ENCODE assay signal across 29 mouse cellular contexts in genomic region chr2:38003183-38003680, GRCm38 (mm10).
DNase-seq lines count a peak whose midpoint lies in the region; ATAC-seq lines count a peak whose summit lies in the region.
"Had no signal": no experiment of that assay in that cellular context is flagged by ENCODE, and none has a peak within 500 bp of the region (broad histone marks: within the 10 kb centered on the region; RNA-seq: fewer than 3 reads in every experiment).

No protein-coding gene starts in this region.

- H3K27ac ChIP-seq in midbrain, embryonic 10.5 days (replicated peaks), result 0 out of 2 replicates have a peak overlapping the region, but pooled peaks have one; percentile 33
- no peak overlapping the region for H3K27ac ChIP-seq in midbrain, embryonic 14.5 days (replicated peaks; ENCODE audit: low read depth, low read length)
- peak overlapping the region; percentile 57 for H3K27ac ChIP-seq in embryonic facial prominence, embryonic 10.5 days (replicated peaks)
- H3K27ac ChIP-seq in embryonic facial prominence, embryonic 15.5 days (replicated peaks), result 0 out of 2 replicates have a peak overlapping the region, but pooled peaks have one; percentile 11
- no peak overlapping the region; the same call in 1 of the 2 replicates for H3K27ac ChIP-seq in limb, embryonic 13.5 days
- H3K27ac ChIP-seq in liver, embryonic 11.5 days (ENCODE audit: low read depth, low read length), result no peak overlapping the region
- H3K27ac ChIP-seq: hindbrain, embryonic 12.5 days; hindbrain, postnatal 0 days; intestine, embryonic 15.5 days; kidney, postnatal 0 days; liver, embryonic 13.5 days; macrophage; midbrain, embryonic 15.5 days had no signal

- no peaks in the 10 kb centered on the region for H3K36me3 ChIP-seq in midbrain, embryonic 10.5 days
- no peaks in the 10 kb centered on the region for H3K36me3 ChIP-seq in midbrain, embryonic 14.5 days (ENCODE audit: control insufficient read depth, insufficient read depth, low read length)
- H3K36me3 ChIP-seq in embryonic facial prominence, embryonic 10.5 days (replicated peaks), result no peaks in the 10 kb centered on the region
- H3K36me3 ChIP-seq in embryonic facial prominence, embryonic 15.5 days, result no peaks in the 10 kb centered on the region
- no peaks in the 10 kb centered on the region for H3K36me3 ChIP-seq in limb, embryonic 13.5 days
- no peaks in the 10 kb centered on the region for H3K36me3 ChIP-seq in liver, embryonic 11.5 days (ENCODE audit: control insufficient read depth, insufficient read depth, low read length)
- H3K36me3 ChIP-seq: hindbrain, embryonic 12.5 days; intestine, embryonic 15.5 days; midbrain, embryonic 15.5 days had no signal

- DNase-seq in midbrain, embryonic 10.5 days (ENCODE audit: low spot score), result no peak
- no peak for DNase-seq in midbrain, embryonic 14.5 days
- DNase-seq in embryonic facial prominence, embryonic 10.5 days (ENCODE audit: low spot score), result peak; percentile 29
- DNase-seq in liver, embryonic 11.5 days (ENCODE audit: low spot score), result no peak
- DNase-seq in kidney, adult 9 months, result no peak
- DNase-seq: adrenal gland, adult 8-10 months; B cell, adult 2 months; cerebellum, adult 2 months; cerebellum, postnatal 36 days; gastrocnemius, postnatal 14 days; heart, postnatal 36 days; kidney, adult 2 months; layer of hippocampus, postnatal 36 days; liver, embryonic 13.5 days; lung, adult 2 months; lung, postnatal 10 days; right cerebral cortex, postnatal 25 days; spleen, adult 18-20 months; thymus, postnatal 25 days had no signal

- H3K9me3 ChIP-seq in midbrain, embryonic 10.5 days (replicated peaks), result no peaks in the 10 kb centered on the region
- no peaks in the 10 kb centered on the region for H3K9me3 ChIP-seq in midbrain, embryonic 14.5 days (ENCODE audit: control insufficient read depth, low read length)
- no peaks in the 10 kb centered on the region for H3K9me3 ChIP-seq in embryonic facial prominence, embryonic 10.5 days
- H3K9me3 ChIP-seq in embryonic facial prominence, embryonic 15.5 days (replicated peaks), result no peaks in the 10 kb centered on the region
- H3K9me3 ChIP-seq in limb, embryonic 13.5 days, result no peaks in the 10 kb centered on the region
- no peaks in the 10 kb centered on the region for H3K9me3 ChIP-seq in liver, embryonic 11.5 days (ENCODE audit: control insufficient read depth, low read length)
- H3K9me3 ChIP-seq: hindbrain, embryonic 12.5 days; intestine, embryonic 15.5 days; liver, embryonic 13.5 days; midbrain, embryonic 15.5 days had no signal

- no peaks in the 10 kb centered on the region for H3K27me3 ChIP-seq in midbrain, embryonic 10.5 days (ENCODE audit: low read depth, poor library complexity, severe bottlenecking)
- no peaks in the 10 kb centered on the region for H3K27me3 ChIP-seq in midbrain, embryonic 14.5 days (ENCODE audit: control insufficient read depth, insufficient read depth, low read length)
- H3K27me3 ChIP-seq in embryonic facial prominence, embryonic 10.5 days (replicated peaks; ENCODE audit: low read depth, poor library complexity, severe bottlenecking), result no peaks in the 10 kb centered on the region
- no peaks in the 10 kb centered on the region for H3K27me3 ChIP-seq in embryonic facial prominence, embryonic 15.5 days
- no peaks in the 10 kb centered on the region for H3K27me3 ChIP-seq in limb, embryonic 13.5 days
- H3K27me3 ChIP-seq in liver, embryonic 11.5 days (replicated peaks; ENCODE audit: control insufficient read depth, insufficient read depth, low read length), result no peaks in the 10 kb centered on the region
- H3K27me3 ChIP-seq: hindbrain, embryonic 12.5 days; intestine, embryonic 15.5 days; liver, embryonic 13.5 days; midbrain, embryonic 15.5 days had no signal

- no peak overlapping the region for H3K4me3 ChIP-seq in midbrain, embryonic 10.5 days
- H3K4me3 ChIP-seq in midbrain, embryonic 14.5 days (replicated peaks; ENCODE audit: low read depth, low read length), result no peak overlapping the region
- no peak overlapping the region for H3K4me3 ChIP-seq in embryonic facial prominence, embryonic 10.5 days
- H3K4me3 ChIP-seq in embryonic facial prominence, embryonic 15.5 days (replicated peaks), result no peak overlapping the region
- no peak overlapping the region for H3K4me3 ChIP-seq in limb, embryonic 13.5 days
- H3K4me3 ChIP-seq in liver, embryonic 11.5 days (ENCODE audit: low read depth, low read length), result no peak overlapping the region
- H3K4me3 ChIP-seq: hindbrain, embryonic 12.5 days; intestine, embryonic 15.5 days; liver, embryonic 13.5 days; midbrain, embryonic 15.5 days had no signal

- no peak overlapping the region for H3K9ac ChIP-seq in midbrain, embryonic 14.5 days (replicated peaks; ENCODE audit: low read length)
- H3K9ac ChIP-seq in embryonic facial prominence, embryonic 15.5 days, result no peak overlapping the region
- 0 out of 2 replicates have a peak overlapping the region, but pooled peaks have one; percentile 31 for H3K9ac ChIP-seq in limb, embryonic 13.5 days
- H3K9ac ChIP-seq in liver, embryonic 11.5 days (ENCODE audit: low read depth, low read length), result no peak overlapping the region
- H3K9ac ChIP-seq: hindbrain, embryonic 12.5 days; intestine, embryonic 15.5 days; liver, embryonic 13.5 days; midbrain, embryonic 15.5 days had no signal

- H3K4me2 ChIP-seq in midbrain, embryonic 14.5 days (ENCODE audit: low read length), result no peak overlapping the region
- no peak overlapping the region for H3K4me2 ChIP-seq in embryonic facial prominence, embryonic 15.5 days (replicated peaks)
- H3K4me2 ChIP-seq in limb, embryonic 13.5 days (replicated peaks), result 0 out of 2 replicates have a peak overlapping the region, but pooled peaks have one; percentile 14
- H3K4me2 ChIP-seq in liver, embryonic 11.5 days, result no peak overlapping the region
- H3K4me2 ChIP-seq: heart, embryonic 11.5 days; hindbrain, embryonic 12.5 days; intestine, embryonic 15.5 days; liver, embryonic 13.5 days; midbrain, embryonic 15.5 days had no signal

- WGBS in midbrain, embryonic 10.5 days, result 82% methylated on average over 9 of the region's 9 CpGs
- 76% methylated on average over 9 of the region's 9 CpGs for WGBS in midbrain, embryonic 14.5 days
- WGBS in embryonic facial prominence, embryonic 10.5 days, result 72% methylated on average over 9 of the region's 9 CpGs
- 35% methylated on average over 9 of the region's 9 CpGs for WGBS in embryonic facial prominence, embryonic 15.5 days
- 32% methylated on average over 9 of the region's 9 CpGs for WGBS in limb, embryonic 13.5 days
- WGBS in liver, embryonic 11.5 days, result 82% methylated on average over 9 of the region's 9 CpGs

- peaks cover 4% of the 10 kb centered on the region; the same call in 1 of the 2 replicates for H3K4me1 ChIP-seq in midbrain, embryonic 10.5 days
- 0 out of 2 replicates have a peak, but pooled peaks cover 3% of the 10 kb centered on the region for H3K4me1 ChIP-seq in midbrain, embryonic 14.5 days (ENCODE audit: control insufficient read depth, insufficient read depth, low read length)
- H3K4me1 ChIP-seq in embryonic facial prominence, embryonic 10.5 days, result peaks cover 4% of the 10 kb centered on the region
- 0 out of 2 replicates have a peak, but pooled peaks cover 3% of the 10 kb centered on the region for H3K4me1 ChIP-seq in embryonic facial prominence, embryonic 15.5 days
- peaks cover 8% of the 10 kb centered on the region for H3K4me1 ChIP-seq in limb, embryonic 13.5 days
- no peaks in the 10 kb centered on the region for H3K4me1 ChIP-seq in liver, embryonic 11.5 days (replicated peaks; ENCODE audit: control insufficient read depth, insufficient read depth, low read length)
- H3K4me1 ChIP-seq: hindbrain, embryonic 12.5 days; intestine, embryonic 15.5 days; midbrain, embryonic 15.5 days had no signal

- no peak for ATAC-seq in midbrain, embryonic 14.5 days (ENCODE audit: low FRiP score, low TSS enrichment)
- ATAC-seq in embryonic facial prominence, embryonic 15.5 days (ENCODE audit: insufficient number of reproducible peaks, low FRiP score, low TSS enrichment, low read depth), result no peak
- ATAC-seq in limb, embryonic 13.5 days (ENCODE audit: low FRiP score, low read depth), result no peak
- ATAC-seq in liver, embryonic 11.5 days (replicated peaks; ENCODE audit: low FRiP score), result no peak
- ATAC-seq: forebrain, embryonic 16.5 days; hindbrain, postnatal 0 days; intestine, embryonic 15.5 days; midbrain, embryonic 15.5 days had no signal

Comparison
In these comparisons a context has a peak if more than half of its experiments do, and no peak if none do; other contexts are left out.
1. H3K27ac ChIP-seq: peak in midbrain, embryonic 10.5 days (single experiment), embryonic facial prominence, embryonic 10.5 days (single experiment) and embryonic facial prominence, embryonic 15.5 days (single experiment); none in midbrain, embryonic 14.5 days (single experiment), limb, embryonic 13.5 days (single experiment) and liver, embryonic 11.5 days (single experiment).